Mouse (Mus musculus) kidney, adult 18-20 months (tissue): ENCODE measurements at regions not wholly inside any gene's neighbourhood (a gene's known extent, or its start where the extent isn't known, plus 50 kb on each side); places are given as distances from the start of the nearest gene placed in this dataset.
"Not testable (repeated sequence)": the region's sequence is repeated elsewhere in the genome, so short reads cannot be mapped to it uniquely, and the experiment has no call there.

Experiments
- DNase-seq: peaks from one replicate; pipeline ENCODE4 v3.0.0; 2021

- DNase-seq = not testable (repeated sequence)
Measured at GRCm38 (mm10) chr5:28751821-28752220, 284.8 kb upstream of the Shh start.

GRCm38 (mm10) chr5:28734768-28735167 is 267.7 kb upstream of the Shh start:
- DNase-seq = no peak

DNA sequence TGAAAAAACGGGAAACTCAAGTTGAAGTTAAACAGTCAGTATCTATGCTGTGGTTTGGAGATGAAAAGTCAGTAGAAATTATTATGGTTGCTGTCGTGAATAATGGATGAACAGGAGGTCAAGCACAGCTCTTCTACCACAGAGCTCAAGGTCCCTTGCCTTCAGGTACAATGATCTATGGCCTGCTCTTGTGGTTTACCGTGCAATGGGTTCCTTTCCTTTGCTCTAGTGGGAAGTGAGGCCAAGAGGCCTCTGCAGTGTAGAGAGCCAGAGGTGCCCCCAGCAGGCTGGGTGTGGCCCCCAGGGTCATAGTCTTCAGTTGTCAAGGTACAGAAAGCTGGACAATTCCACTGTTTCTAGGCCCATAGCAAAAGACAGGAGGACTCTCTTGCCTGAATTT is 255.0 kb upstream of the Shh start:
- no peak for DNase-seq

GRCm38 (mm10) chr5:28714978-28715377 is 247.9 kb upstream of the Shh start:
- no peak for DNase-seq

- no peak for DNase-seq
Measured at GRCm38 (mm10) chr5:28710517-28710916, 243.5 kb upstream of the Shh start.

GRCm38 (mm10) chr5:28709626-28710025 is 242.6 kb upstream of the Shh start:
- no peak for DNase-seq

DNA sequence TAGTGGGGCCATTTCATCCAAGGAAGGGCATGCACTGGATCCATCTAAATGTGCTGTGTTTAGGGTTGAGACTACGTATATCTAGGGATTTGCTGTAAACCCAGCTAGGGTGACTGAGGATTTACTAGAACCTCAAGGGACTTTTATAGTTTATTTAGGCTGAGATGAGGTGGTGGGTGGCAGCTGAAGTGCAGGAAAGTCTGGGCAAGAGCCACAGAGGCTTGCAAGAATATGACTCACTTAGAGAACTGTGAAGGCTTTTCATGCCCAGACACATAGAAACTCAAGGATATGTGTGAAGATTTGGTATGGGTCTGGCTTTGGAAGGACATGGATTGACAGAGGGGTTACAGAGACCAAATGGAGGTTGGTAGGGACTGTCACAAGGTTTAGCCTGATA is 237.3 kb upstream of the Shh start:
- DNase-seq = no peak

- DNase-seq = no peak
Measured at GRCm38 (mm10) chr5:28696966-28697365, 229.9 kb upstream of the Shh start.

- no peak for DNase-seq
Measured at GRCm38 (mm10) chr5:28690110-28690509, 223.1 kb upstream of the Shh start.

GRCm38 (mm10) chr5:28689651-28690050 is 222.6 kb upstream of the Shh start:
- DNase-seq = peak; percentile 3

- DNase-seq = no peak
Measured at GRCm38 (mm10) chr5:28689136-28689535, 222.1 kb upstream of the Shh start.

- DNase-seq = no peak
Measured at GRCm38 (mm10) chr5:28682821-28683220, 215.8 kb upstream of the Shh start.

- DNase-seq = no peak
Measured at GRCm38 (mm10) chr5:28680311-28680710, 213.3 kb upstream of the Shh start.

DNA sequence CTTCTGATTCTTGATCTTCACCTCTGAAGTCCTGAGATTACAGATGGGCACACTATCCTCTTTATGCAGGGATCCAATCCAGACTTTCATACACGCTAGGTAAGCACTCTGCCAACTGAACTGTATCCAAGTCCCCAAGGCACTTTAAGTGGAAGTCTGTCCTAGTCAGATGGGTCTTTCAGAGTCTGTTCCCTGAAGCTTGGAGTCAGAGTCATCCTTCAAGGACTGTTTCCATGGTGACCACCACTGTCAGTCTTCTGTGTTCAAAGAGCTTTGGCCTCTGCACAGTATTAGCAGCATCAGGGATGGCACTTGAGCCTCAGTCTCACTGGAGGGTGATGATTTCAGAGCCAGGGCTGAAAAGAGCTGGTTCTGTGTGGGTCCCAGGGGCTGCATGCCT is 212.7 kb upstream of the Shh start:
- no peak for DNase-seq

GRCm38 (mm10) chr5:28630186-28630585 is 163.1 kb upstream of the Shh start:
- DNase-seq = no peak

- DNase-seq = no peak
Measured at GRCm38 (mm10) chr5:28611885-28612284, 144.8 kb upstream of the Shh start.

DNA sequence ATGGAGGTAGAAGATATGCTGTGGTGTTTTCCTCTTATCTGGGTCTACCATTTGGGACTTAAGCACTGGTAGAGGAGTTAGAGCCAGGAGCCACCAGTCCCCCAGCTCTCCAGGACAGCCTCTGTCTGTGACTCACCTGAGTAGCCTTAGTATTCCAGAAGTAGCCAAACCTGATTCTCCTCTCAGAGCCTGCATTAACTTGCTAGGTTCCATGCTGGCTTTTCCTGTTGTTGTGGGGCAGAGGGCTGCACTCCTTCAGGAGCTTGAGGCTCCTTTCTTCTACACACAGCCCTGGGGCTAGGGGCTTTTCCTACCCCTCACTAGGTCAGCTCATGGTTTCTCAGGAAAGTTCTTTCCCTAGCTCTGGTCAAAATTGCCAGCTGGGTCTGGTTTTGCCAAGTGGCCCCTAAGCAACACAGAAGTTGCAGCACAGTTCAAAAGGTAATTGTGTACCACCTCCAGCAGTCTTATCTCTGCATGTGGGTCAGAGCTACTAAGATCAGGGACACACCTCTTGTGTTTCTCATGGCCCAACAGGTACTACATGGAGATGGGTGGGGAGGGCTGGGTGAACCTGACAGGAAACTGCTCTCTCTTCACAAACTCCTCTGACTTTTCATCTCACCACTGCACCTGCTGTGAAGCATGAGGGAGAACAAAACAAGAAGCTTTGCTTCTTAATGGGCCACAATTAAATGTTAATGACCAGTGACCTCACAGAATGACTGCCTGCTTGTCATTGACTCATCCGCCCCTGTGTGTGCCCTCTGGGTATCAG is 129.7 kb upstream of the Shh start:
- DNase-seq = no peak

DNA sequence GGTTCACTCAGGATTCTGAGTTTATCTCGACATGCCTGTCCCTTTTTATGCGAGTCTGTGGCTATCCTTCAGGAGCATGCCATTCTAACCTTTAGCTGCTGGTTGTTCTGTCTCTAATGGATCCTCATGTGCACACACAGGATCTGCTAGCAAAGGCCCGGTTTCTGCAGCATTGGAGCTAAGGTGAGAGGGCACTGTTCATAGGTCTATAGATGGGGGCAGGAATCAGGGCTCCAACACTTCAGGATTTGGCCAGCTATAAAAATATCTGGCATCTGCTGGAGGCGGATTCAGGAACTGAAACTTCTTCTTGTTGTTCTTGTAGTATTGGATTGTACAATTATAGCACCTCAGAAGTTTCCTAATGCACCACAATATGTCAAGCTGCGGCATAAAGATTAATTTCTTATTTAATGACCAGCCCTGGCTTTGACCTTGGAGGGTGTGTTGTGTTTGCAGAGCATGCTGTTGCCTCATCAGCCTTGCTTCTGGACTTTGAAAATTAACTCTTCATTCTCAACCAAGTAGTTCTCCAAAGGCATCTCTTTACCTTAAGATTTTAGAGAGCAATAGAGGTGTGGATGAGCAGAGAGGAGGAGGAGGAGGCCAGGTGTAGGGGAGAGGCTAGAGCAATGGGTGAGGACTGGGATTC is 104.4 kb upstream of the Shh start:
- no peak for DNase-seq

GRCm38 (mm10) chr5:28568417-28568816 is 101.4 kb upstream of the Shh start:
- no peak for DNase-seq

DNA sequence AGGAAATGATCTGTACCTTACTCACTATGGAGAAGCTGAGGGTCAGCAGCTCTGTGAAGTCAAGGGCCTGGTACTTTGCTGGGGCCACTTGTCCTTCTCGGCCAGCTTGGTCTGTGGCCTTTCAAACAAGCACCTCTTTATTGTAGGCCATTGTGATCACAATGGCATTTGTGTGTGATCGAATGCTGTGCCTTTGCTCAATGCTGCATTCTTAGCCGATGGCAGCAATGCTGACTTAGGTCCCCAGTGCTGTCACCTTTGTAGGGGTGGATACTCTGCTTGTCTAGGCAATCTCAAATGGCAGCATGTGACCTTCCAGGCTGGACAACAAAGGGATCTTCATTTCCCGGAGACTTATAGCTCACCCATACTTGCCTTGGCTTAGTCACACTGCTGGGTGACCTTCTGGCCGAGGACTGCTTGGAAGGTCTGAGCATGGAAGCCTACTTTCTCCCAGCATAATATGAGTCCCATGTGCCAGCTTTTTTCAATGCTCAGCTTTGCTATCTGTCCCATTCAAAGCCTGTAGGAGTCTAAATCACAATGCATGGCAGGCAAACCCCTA is 100.4 kb upstream of the Shh start:
- no peak for DNase-seq

DNA sequence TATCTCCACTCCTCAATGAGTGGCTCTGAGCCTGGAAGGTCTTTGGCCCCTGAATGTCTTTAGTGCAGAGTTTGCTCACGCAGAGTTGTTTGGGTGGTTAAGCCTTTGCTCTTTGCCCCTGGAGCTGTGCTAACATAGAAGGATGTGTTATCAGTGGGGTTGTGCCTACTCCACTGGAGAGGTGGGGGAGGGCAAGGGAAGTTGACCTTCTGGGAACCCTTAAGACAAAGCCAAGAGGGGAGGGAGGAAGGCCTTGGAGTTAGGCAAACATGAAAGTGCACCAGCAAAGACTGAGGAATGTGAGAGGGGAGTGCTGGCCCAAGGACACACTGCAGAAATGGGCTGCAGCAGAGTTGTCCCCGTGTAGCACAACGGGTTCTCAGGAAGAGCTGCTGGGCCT is 96.3 kb upstream of the Shh start:
- DNase-seq = no peak

- no peak for DNase-seq
Measured at GRCm38 (mm10) chr5:28562917-28563316, 95.9 kb upstream of the Shh start.

- DNase-seq = no peak
Measured at GRCm38 (mm10) chr5:28553543-28553942, 86.5 kb upstream of the Shh start.

DNA sequence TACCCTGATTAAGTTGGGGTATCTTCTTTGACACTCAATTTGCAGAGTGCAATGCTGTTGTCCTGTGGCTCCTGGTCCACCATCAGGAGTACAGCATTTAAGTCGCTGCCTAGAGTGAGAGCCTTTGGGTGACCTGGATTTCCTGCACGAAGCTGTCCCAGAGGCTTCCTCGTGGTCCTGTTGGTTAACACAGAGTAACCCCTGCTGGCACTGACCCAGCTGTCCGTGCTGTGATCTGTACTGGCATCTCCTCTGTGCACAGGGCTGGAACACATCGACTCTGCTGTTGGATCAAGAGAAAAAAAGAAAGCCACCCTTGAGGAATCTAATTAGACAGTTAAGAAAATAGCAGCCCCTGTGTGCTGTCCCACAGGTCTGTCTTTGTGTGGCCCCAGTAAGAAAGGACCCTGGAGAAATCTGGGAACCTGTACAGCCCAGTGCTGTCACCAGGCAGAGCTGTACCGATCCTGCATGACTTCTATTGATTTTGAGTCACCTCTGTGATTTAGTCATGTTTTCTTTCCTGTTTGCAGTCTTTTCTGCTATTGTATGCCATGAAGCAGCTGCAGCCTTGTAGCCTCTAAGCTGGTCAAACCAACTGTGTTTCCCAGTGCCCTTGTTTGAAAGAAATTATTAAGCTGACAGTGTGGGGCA is 63.3 kb upstream of the Shh start:
- peak; percentile 18 for DNase-seq
